Mouse (Mus musculus) CH12.LX (cell line): Measurements from ENCODE around the gene Atxn2l. TPM values are rescaled to one million over a fixed set of nuclear protein-coding genes. Genes with fewer than 3 reads are reported as not detected.

ENCODE experiments used
- DNase-seq: peaks from one replicate; pipeline ENCODE4 v3.0.0-alpha.2; 2013; ENCODE audit errors: extremely low read depth
- H3K27ac ChIP-seq: 2 replicates; pipeline ENCODE4 v1.5.1; 2012; ENCODE audit warnings: low read depth, mild to moderate bottlenecking, control low read depth, moderate library complexity; ENCODE audit not compliant: insufficient read depth
- H3K27me3 ChIP-seq: replicated peaks from 2 replicates; pipeline ENCODE3; 2012; ENCODE audit warnings: inconsistent platforms
- H3K36me3 ChIP-seq, 2 experiments: replicated peaks in 1 of 2; 2 replicates each; pipeline versions ENCODE3 to v1.6.1; 2012; ENCODE audit warnings: inconsistent platforms in 1 of 2, low read length in 1 of 2, mild to moderate bottlenecking in 1 of 2, mixed read lengths in 1 of 2, moderate library complexity in 1 of 2; ENCODE audit not compliant: control insufficient read depth in 1 of 2, insufficient read depth in 1 of 2
- H3K4me1 ChIP-seq, 2 experiments: 2 replicates each; pipeline ENCODE4 v1.6.1; 2012; ENCODE audit warnings: inconsistent platforms in 1 of 2, moderate library complexity in 1 of 2; ENCODE audit not compliant: insufficient read depth in 2 of 2, control insufficient read depth in 1 of 2
- H3K4me2 ChIP-seq: 2 replicates; pipeline ENCODE4 v1.6.1; 2012; ENCODE audit warnings: low read depth, mild to moderate bottlenecking, control low read depth; ENCODE audit not compliant: poor library complexity, insufficient read depth, severe bottlenecking
- H3K4me3 ChIP-seq, 3 experiments: fragments of 150-350 bp in 1 of 3; sonication (generic) in 1 of 3; replicated peaks in 1 of 3; 2 replicates each; pipeline versions ENCODE3 to v1.5.1; 2011 to 2012; ENCODE audit warnings: low read depth in 2 of 3, low read length in 2 of 3, mild to moderate bottlenecking in 2 of 3, moderate library complexity in 2 of 3, control low read depth in 1 of 3, improper control_type of control experiment in 1 of 3, inconsistent platforms in 1 of 3, mixed read lengths in 1 of 3; ENCODE audit not compliant: poor library complexity in 1 of 3
- H3K79me2 ChIP-seq: replicated peaks from 2 replicates; pipeline ENCODE4 v1.6.1; 2012; ENCODE audit warnings: mild to moderate bottlenecking, moderate library complexity; ENCODE audit not compliant: control insufficient read depth, poor library complexity, insufficient read depth, severe bottlenecking; ENCODE audit errors: extremely low read depth
- H3K9ac ChIP-seq: 2 replicates; pipeline ENCODE4 v1.6.1; 2012; ENCODE audit warnings: low read depth, mild to moderate bottlenecking, control low read depth, moderate library complexity; ENCODE audit not compliant: insufficient read depth
- H3K9me3 ChIP-seq: replicated peaks from 2 replicates; pipeline ENCODE3; 2012; ENCODE audit warnings: low read length, inconsistent platforms, mixed read lengths
- BHLHE40 ChIP-seq: IDR thresholded peaks from 2 replicates; pipeline ENCODE4 v1.6.1; 2011; ENCODE audit warnings: mild to moderate bottlenecking, low read depth, low read length, improper control_type of control experiment
- CHD1 ChIP-seq: IDR thresholded peaks from 2 replicates; pipeline ENCODE4 v1.6.1; 2012; ENCODE audit warnings: low read depth, low read length, improper control_type of control experiment, inconsistent platforms
- CHD2 ChIP-seq: IDR thresholded peaks from 2 replicates; pipeline ENCODE4 v1.6.1; 2011; ENCODE audit warnings: low read length, improper control_type of control experiment
- CTCF ChIP-seq, 2 experiments: IDR thresholded peaks in 1 of 2; conservative IDR thresholded peaks in 1 of 2; 2 replicates each; pipeline ENCODE4 v1.5.1; 2011 to 2012; ENCODE audit warnings: low read depth in 2 of 2, low read length in 2 of 2, improper control_type of control experiment in 1 of 2, inconsistent platforms in 1 of 2, mild to moderate bottlenecking in 1 of 2, moderate library complexity in 1 of 2
- E2F4 ChIP-seq: IDR thresholded peaks from 2 replicates; pipeline ENCODE4 v1.6.1; 2011; ENCODE audit warnings: low read depth, low read length, improper control_type of control experiment; ENCODE audit not compliant: insufficient replicate concordance
- ELF1 ChIP-seq: IDR thresholded peaks from 2 replicates; pipeline ENCODE4 v1.6.1; 2014; ENCODE audit warnings: low read depth, mild to moderate bottlenecking, inconsistent platforms, low read length, improper control_type of control experiment
- EP300 ChIP-seq: IDR thresholded peaks from 2 replicates; pipeline ENCODE4 v1.6.1; 2011; ENCODE audit warnings: low read length, improper control_type of control experiment
- GABPA ChIP-seq: IDR thresholded peaks from 2 replicates; pipeline ENCODE4 v1.6.1; 2012; ENCODE audit warnings: low read depth, low read length, improper control_type of control experiment, inconsistent platforms; ENCODE audit not compliant: insufficient replicate concordance
- HCFC1 ChIP-seq: IDR thresholded peaks from 2 replicates; pipeline ENCODE4 v1.6.1; 2012; ENCODE audit warnings: low read depth, mild to moderate bottlenecking, inconsistent platforms, low read length, improper control_type of control experiment
- JUN ChIP-seq: IDR thresholded peaks from 2 replicates; pipeline ENCODE4 v1.6.1; 2011; ENCODE audit warnings: low read depth, mild to moderate bottlenecking, low read length, improper control_type of control experiment, moderate library complexity; ENCODE audit not compliant: insufficient read depth
- KAT2A ChIP-seq: IDR thresholded peaks from 2 replicates; pipeline ENCODE4 v1.6.1; 2012; ENCODE audit warnings: low read length, improper control_type of control experiment, inconsistent platforms; ENCODE audit not compliant: insufficient replicate concordance
- MAFK ChIP-seq: IDR thresholded peaks from 2 replicates; pipeline ENCODE4 v1.6.1; 2011; ENCODE audit warnings: low read length, improper control_type of control experiment; ENCODE audit not compliant: insufficient replicate concordance
- MAX ChIP-seq: IDR thresholded peaks from 2 replicates; pipeline ENCODE4 v1.6.1; 2011; ENCODE audit warnings: low read length, improper control_type of control experiment
- MAZ ChIP-seq: IDR thresholded peaks from 2 replicates; pipeline ENCODE4 v1.6.1; 2012; ENCODE audit warnings: low read depth, mild to moderate bottlenecking, inconsistent platforms, low read length, improper control_type of control experiment, moderate library complexity
- MXI1 ChIP-seq: IDR thresholded peaks from 2 replicates; pipeline ENCODE4 v1.6.1; 2011; ENCODE audit warnings: mild to moderate bottlenecking, low read depth, low read length, improper control_type of control experiment
- MYC ChIP-seq: IDR thresholded peaks from 2 replicates; pipeline ENCODE4 v1.6.1; 2011; ENCODE audit warnings: low read depth, mild to moderate bottlenecking, improper control_type of control experiment, low read length
- NRF1 ChIP-seq: IDR thresholded peaks from 2 replicates; pipeline ENCODE4 v1.6.1; 2014; ENCODE audit warnings: low read depth, mild to moderate bottlenecking, inconsistent platforms, low read length, improper control_type of control experiment, moderate library complexity
- POLR2A ChIP-seq: IDR thresholded peaks from 2 replicates; pipeline ENCODE4 v1.6.1; 2011; ENCODE audit warnings: low read depth, mild to moderate bottlenecking, improper control_type of control experiment, low read length
- POLR2AphosphoS2 ChIP-seq: IDR thresholded peaks from 2 replicates; pipeline ENCODE4 v1.6.1; 2011; ENCODE audit warnings: low read depth, low read length, improper control_type of control experiment
- RAD21 ChIP-seq: IDR thresholded peaks from 2 replicates; pipeline ENCODE4 v1.6.1; 2011; ENCODE audit warnings: low read depth, mild to moderate bottlenecking, low read length, improper control_type of control experiment, moderate library complexity
- RCOR1 ChIP-seq: conservative IDR thresholded peaks from 2 replicates; pipeline ENCODE4 v1.6.1; 2012; ENCODE audit warnings: low read depth, mild to moderate bottlenecking, inconsistent platforms, low read length, improper control_type of control experiment
- SMC3 ChIP-seq: IDR thresholded peaks from 2 replicates; pipeline ENCODE4 v1.6.1; 2011; ENCODE audit warnings: low read depth, low read length, improper control_type of control experiment
- TBP ChIP-seq: conservative IDR thresholded peaks from 2 replicates; pipeline ENCODE4 v1.6.1; 2011; ENCODE audit warnings: low read depth, low read length, improper control_type of control experiment
- USF1 ChIP-seq: IDR thresholded peaks from 2 replicates; pipeline ENCODE4 v1.6.1; 2014; ENCODE audit warnings: low read depth, mild to moderate bottlenecking, inconsistent platforms, low read length, improper control_type of control experiment
- USF2 ChIP-seq: conservative IDR thresholded peaks from 2 replicates; pipeline ENCODE4 v1.6.1; 2011; ENCODE audit warnings: low read depth, low read length, improper control_type of control experiment
- ZC3H11A ChIP-seq: IDR thresholded peaks from 2 replicates; pipeline ENCODE4 v1.6.1; 2012; ENCODE audit warnings: low read depth, mild to moderate bottlenecking, inconsistent platforms, low read length, improper control_type of control experiment
- ZKSCAN1 ChIP-seq: IDR thresholded peaks from 2 replicates; pipeline ENCODE4 v1.6.1; 2012; ENCODE audit warnings: low read depth, inconsistent platforms, low read length, improper control_type of control experiment, borderline replicate concordance
- ZNF384 ChIP-seq: IDR thresholded peaks from 2 replicates; pipeline ENCODE4 v1.6.1; 2012; ENCODE audit warnings: low read depth, low read length, improper control_type of control experiment, inconsistent platforms
- dilution Hi-C: fragments of 300-500 bp; cut with MboI; formaldehyde crosslinking; loops from 2 replicates; pipeline ENCODE4 v1.14.3; 2020; ENCODE audit warnings: low sequenced_read_pairs; ENCODE audit not compliant: extremely low pct_unique_long_range_greater_than_20kb, extremely low pct_ligation_motif_present
- in situ Hi-C: fragments of 300-500 bp; cut with MboI; formaldehyde crosslinking; loops from 3 replicates; pipeline ENCODE4 v1.14.3; 2019; ENCODE audit warnings: low sequenced_read_pairs, low pct_ligation_motif_present, low pct_unique_long_range_greater_than_20kb, mixed read lengths
- polyA plus RNA-seq: library from polyadenylated mRNA; unstranded; fragments of >175 nt; gene quantifications from 2 replicates; pipeline ENCODE4 v1.2.1, GENCODE M21; 2012; ENCODE audit warnings: low read depth; ENCODE audit not compliant: insufficient read length
- total RNA-seq, 2 experiments: library from RNA; depleted of rRNA; stranded (reverse); fragments of 300-350 nt in 1 of 2; fragments of >200 nt in 1 of 2; gene quantifications; 2 replicates each; pipeline ENCODE4 v1.2.3; 2012 to 2014

Atxn2l gene
- total and polyA plus RNA-seq, 3 experiments = 16.5 to 122 (median 64.2) TPM

DNA sequence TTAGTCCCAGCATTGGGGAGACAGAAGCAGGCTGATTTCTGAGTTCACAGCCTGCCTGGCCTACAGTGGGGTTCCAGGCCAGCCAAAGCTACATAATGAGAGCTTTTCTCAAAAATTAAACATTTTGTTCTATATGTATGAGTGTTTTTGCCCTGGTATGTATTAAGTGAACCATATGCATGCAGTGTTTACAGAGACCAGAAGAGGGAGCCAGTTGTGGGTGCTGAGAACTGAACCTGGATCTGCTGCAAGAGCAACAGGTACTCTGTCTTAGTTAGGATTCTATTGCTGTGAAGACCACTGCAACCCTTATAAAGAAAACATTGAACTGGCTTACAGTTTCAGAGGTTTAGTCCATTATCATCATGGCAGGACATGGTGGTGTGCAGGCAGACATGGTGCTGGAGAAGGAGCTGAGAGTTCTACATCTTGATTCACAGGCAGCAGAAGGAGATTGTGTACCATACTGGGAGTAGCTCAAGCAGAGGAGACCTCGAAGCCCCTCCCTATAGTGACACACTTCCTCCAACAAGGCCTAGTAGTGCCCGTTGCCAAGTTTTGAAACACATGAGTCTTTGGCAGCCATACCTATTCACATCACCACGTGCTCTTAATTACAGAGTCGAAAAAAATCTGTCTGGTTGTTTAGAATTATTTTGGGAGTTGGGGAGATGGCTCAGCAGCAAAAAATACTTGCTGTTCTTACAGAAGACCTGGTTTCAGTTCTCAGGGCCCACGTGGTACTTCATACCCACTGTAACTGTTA, 34.8 kb upstream of the Atxn2l start:
- in situ Hi-C loops = no loop called here
- Histone ChIP-seq H3K9ac (no peak overlapping the region), H3K4me2 (no peak overlapping the region)
- TF ChIP-seq BHLHE40 (no peak), POLR2A (no peak), USF1 (no peak), ELF1 (no peak), USF2 (no peak), POLR2AphosphoS2 (no peak), CHD2 (no peak), EP300 (no peak), E2F4 (no peak), CTCF (conservative IDR thresholded peaks at IDR 0.05 in 1 of 2, IDR thresholded peaks at IDR 0.05 in 1 of 2; ENCODE audit: low read depth in 2 of 2, low read length in 2 of 2) (peak; percentile 74 to 79), MXI1 (no peak), ZKSCAN1 (no peak), KAT2A (no peak), SMC3 (peak; percentile 74), RAD21 (peak; percentile 52), MYC (peak; percentile 11; the same call in 1 of the 2 replicates), MAFK (no peak), CHD1 (no peak), ZC3H11A (no peak; the same call in 1 of the 2 replicates), TBP (no peak), RCOR1 (no peak), GABPA (no peak), ZNF384 (no peak), MAZ (no peak), MAX (no peak), HCFC1 (no peak), NRF1 (no peak), JUN (no peak)
- TF ChIP-seq, all 38 proteins: peak for 4
- H3K27me3 ChIP-seq = no peaks in the 10 kb centered on the region
- peaks cover 0 to 12% of the 10 kb centered on the region in 2 experiments for H3K36me3 ChIP-seq
- H3K79me2 ChIP-seq = no peaks in the 10 kb centered on the region
- DNase-seq = peak; percentile 51
- peaks cover 0 to 9% of the 10 kb centered on the region in 2 experiments; a peak in 2 of 4 replicates for H3K4me1 ChIP-seq
- H3K9me3 ChIP-seq = no peaks in the 10 kb centered on the region
- dilution Hi-C loops = no loop called here
- no peak overlapping the region for H3K27ac ChIP-seq
- H3K4me3 ChIP-seq = no peak overlapping the region
